Mouse (Mus musculus): ENCODE measurements around the gene Gm28230. TPM values are rescaled to one million over a fixed set of nuclear protein-coding genes. Genes with fewer than 3 reads are reported as not detected.
A peak's percentile ranks its signal among the peaks of the same experiment; 100 is the strongest.

The Gm28230 gene
- total and polyA plus RNA-seq, 2 experiments from 2014 or later: not detected

DNA sequence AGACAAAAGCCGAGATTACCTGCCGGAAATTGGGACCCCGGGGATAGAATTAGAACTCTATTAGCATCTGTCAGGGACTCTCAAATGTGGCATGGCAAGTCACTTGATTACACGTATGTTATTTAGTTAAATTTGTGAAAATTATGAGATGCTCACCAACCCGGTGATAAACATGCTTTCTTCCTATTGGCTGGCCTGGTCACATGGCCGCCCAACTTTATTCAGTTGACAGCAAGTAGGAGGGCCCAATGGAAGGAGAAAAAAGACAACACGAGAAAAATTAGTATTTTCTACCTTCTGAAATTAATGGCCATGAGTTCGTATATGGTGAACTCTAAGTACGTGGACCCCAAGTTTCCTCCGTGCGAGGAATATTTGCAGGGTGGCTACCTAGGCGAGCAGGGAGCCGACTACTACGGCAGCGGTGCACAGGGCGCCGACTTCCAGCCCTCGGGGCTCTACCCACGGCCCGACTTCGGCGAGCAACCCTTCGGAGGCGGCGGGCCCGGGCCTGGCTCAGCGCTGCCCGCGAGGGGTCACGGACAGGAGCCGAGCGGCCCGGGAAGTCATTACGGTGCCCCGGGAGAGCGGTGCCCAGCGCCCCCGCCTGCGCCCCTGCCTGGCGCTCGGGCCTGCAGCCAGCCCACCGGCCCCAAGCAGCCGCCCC is 578 bp downstream of the Gm28230 start:
- ATAC-seq (ENCODE audit: low FRiP score) (no peak), DNase-seq (ENCODE audit: low spot score) (peak; percentile 57)
- Histone ChIP-seq H3K9ac (replicated peaks; ENCODE audit: low read length, poor library complexity, severe bottlenecking) (no peak overlapping the region), H3K4me2 (ENCODE audit: low read depth, low read length, poor library complexity, severe bottlenecking) (no peak overlapping the region), H3K27ac (ENCODE audit: low read depth, low read length) (no peak overlapping the region), H3K27me3 (ENCODE audit: insufficient read depth, low read length) (peaks cover 94% of the 10 kb centered on the region), H3K4me3 (ENCODE audit: low read depth, low read length) (no peak overlapping the region), H3K9me3 (ENCODE audit: low read length) (no peaks in the 10 kb centered on the region), H3K36me3 (ENCODE audit: insufficient read depth, low read length) (no peaks in the 10 kb centered on the region), H3K4me1 (ENCODE audit: insufficient read depth, low read length) (no peaks in the 10 kb centered on the region)
- no peak for TF ChIP-seq CTCF (IDR thresholded peaks at IDR 0.05)
- under 1% methylated on average over 42 of the region's 43 CpGs for WGBS

DNA sequence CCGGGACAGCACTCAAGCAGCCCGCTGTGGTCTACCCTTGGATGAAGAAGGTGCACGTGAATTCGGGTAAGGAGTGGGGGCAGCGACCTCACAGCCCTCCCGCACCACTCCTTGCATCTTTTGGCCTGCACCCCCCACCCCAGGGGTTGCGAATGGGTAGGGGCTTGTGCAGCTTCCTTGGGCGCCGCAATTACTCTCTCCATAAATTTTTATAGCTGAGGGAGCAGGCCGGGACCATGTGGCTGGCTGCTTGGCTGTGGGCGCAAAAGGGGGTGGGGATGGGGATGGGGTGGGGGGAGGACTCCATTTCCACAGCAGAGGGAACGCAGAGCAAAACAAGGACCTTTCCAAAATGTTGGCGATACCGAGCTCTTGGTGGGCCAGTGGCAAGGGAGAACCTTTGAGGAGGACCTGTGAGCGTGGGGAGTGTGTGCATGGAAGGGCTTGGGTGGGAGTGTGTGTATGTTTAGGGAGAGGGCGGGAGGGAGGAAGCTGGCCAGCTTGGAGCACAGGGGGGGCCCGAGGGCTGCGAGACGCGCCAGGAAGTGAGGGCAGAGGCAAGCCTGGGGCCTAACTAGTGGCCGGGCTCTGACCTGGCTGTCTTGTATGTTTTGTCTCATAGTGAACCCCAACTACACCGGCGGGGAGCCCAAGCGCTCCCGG is 1.2 kb downstream of the Gm28230 start:
- Histone ChIP-seq H3K27ac (ENCODE audit: low read depth, low read length) (no peak overlapping the region), H3K36me3 (ENCODE audit: insufficient read depth, low read length) (no peaks in the 10 kb centered on the region), H3K4me2 (ENCODE audit: low read depth, low read length, poor library complexity, severe bottlenecking) (no peak overlapping the region), H3K9me3 (ENCODE audit: low read length) (no peaks in the 10 kb centered on the region), H3K4me1 (ENCODE audit: insufficient read depth, low read length) (no peaks in the 10 kb centered on the region), H3K27me3 (ENCODE audit: insufficient read depth, low read length) (peaks cover 94% of the 10 kb centered on the region), H3K9ac (replicated peaks; ENCODE audit: low read length, poor library complexity, severe bottlenecking) (no peak overlapping the region), H3K4me3 (ENCODE audit: low read depth, low read length) (no peak overlapping the region)
- WGBS: 4% methylated on average over 25 of the region's 25 CpGs
- no peak for TF ChIP-seq CTCF (IDR thresholded peaks at IDR 0.05)
- DNase-seq (ENCODE audit: low spot score) (no peak), ATAC-seq (ENCODE audit: low FRiP score) (no peak)

DNA sequence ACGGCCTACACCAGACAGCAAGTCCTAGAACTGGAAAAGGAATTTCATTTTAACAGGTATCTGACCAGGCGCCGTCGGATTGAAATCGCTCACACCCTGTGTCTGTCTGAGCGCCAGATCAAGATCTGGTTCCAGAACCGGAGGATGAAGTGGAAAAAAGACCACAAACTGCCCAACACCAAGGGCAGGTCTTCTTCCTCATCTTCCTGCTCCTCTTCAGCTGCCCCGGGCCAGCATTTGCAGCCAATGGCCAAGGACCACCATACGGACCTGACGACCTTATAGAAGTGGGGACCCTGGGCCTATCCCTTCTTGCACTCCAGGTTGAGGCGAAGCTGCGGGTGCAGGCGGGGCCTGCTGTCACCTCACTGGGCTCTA is 1.8 kb downstream of the Gm28230 start:
- no peak overlapping the region for H3K9ac ChIP-seq (replicated peaks; ENCODE audit: low read length, poor library complexity, severe bottlenecking)
- no peak for TF ChIP-seq CTCF (IDR thresholded peaks at IDR 0.05)

DNA sequence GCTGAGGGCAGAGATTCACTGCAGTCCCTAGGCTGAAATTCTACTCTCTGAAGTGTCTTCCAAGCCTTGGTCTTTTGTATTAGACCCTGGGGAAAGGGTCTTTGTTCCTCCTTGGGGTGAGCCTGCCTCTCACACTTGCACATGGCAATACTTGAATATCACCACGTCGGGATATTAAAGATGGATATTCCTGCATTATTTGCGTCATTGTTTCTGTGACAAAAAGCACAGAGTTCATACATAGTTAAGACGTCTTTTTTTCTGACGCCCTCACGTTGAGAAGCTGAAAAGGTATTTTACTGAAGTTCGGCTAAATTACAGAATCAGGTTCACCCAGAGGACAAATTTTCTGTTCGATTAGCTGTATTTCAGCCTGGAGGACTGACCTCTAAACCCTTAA is 3.8 kb downstream of the Gm28230 start:
- H3K36me3 ChIP-seq (ENCODE audit: insufficient read depth, low read length): no peaks in the 10 kb centered on the region
- H3K9me3 ChIP-seq (ENCODE audit: low read length): no peaks in the 10 kb centered on the region
- DNase-seq (ENCODE audit: low spot score) (no peak), ATAC-seq (ENCODE audit: low FRiP score) (no peak)
- H3K4me3 ChIP-seq (ENCODE audit: low read depth, low read length): no peak overlapping the region
- TF ChIP-seq CTCF (IDR thresholded peaks at IDR 0.05): no peak
- H3K27ac ChIP-seq (ENCODE audit: low read depth, low read length): no peak overlapping the region
- H3K27me3 ChIP-seq (ENCODE audit: insufficient read depth, low read length): peaks cover 95% of the 10 kb centered on the region
- no peaks in the 10 kb centered on the region for H3K4me1 ChIP-seq (ENCODE audit: insufficient read depth, low read length)
- no peak overlapping the region for H3K9ac ChIP-seq (replicated peaks; ENCODE audit: low read length, poor library complexity, severe bottlenecking)
- 5% methylated on average over 8 of the region's 8 CpGs for WGBS
- H3K4me2 ChIP-seq (ENCODE audit: low read depth, low read length, poor library complexity, severe bottlenecking): no peak overlapping the region

More for the DNA sequence above, 1.8 kb downstream of the Gm28230 start:
- H3K9me3 ChIP-seq (ENCODE audit: low read length): no peaks in the 10 kb centered on the region
- no peak overlapping the region for H3K27ac ChIP-seq (ENCODE audit: low read depth, low read length)
- no peaks in the 10 kb centered on the region for H3K4me1 ChIP-seq (ENCODE audit: insufficient read depth, low read length)
- no peak overlapping the region for H3K4me2 ChIP-seq (ENCODE audit: low read depth, low read length, poor library complexity, severe bottlenecking)
- ATAC-seq (ENCODE audit: low FRiP score) (no peak), DNase-seq (ENCODE audit: low spot score) (no peak)
- H3K36me3 ChIP-seq (ENCODE audit: insufficient read depth, low read length): no peaks in the 10 kb centered on the region
- 7% methylated on average over 13 of the region's 13 CpGs for WGBS
- H3K27me3 ChIP-seq (ENCODE audit: insufficient read depth, low read length): peaks cover 94% of the 10 kb centered on the region
- no peak overlapping the region for H3K4me3 ChIP-seq (ENCODE audit: low read depth, low read length)

DNA sequence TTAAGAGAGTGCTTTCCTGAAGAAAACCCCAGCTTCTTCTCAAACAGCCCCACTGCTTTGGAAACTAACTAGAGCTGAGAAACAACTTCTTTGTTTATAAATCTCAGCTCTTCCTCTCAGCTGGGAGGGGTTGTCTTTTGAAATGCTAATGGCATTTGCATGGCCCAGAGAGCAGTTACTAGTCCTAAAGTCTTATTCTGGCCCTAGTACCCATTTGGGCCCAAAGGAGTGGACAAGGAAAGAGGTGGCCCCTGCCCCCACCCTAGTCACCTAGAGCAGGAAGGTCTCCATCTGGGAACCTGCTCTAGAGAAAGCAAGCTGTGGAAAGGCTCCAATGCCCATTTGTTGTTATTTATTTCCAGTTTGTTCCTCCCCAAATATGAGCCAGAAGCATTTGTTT is 4.5 kb downstream of the Gm28230 start:
- no peak overlapping the region for H3K9ac ChIP-seq (replicated peaks; ENCODE audit: low read length, poor library complexity, severe bottlenecking)

DNA sequence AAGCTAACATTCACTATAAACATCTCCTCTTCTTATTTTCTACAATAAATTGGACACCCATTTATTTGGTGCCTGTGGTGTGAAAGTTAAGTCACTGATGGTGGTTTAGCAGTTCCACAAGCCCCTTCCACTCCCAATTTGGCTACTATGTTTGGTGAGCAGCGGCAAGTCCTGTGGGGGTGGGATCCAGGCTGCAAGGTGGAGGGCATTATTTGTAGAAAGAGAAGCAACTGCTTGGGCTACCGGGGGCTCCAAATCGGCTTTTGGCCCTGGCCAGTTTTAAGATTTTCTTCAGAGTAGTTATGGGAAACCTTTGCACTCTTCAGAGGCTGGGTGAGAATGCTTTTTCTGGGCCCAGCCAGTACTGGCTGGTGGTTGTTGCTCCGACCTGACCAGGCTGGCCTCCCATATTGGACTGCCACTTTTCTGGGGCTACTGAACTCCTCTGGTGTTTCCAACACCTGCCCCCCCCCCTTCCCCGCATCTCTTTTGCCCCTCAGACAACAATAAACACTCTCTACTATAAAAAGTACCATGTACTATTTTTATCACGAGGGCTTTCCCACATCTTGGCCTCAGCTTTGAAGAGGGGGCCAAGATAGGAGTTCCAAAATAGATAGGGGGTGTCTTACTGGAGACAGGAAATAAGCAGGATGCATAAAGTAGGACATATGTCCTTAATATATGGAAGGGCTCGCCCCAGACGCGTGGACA is 5.4 kb downstream of the Gm28230 start:
- ATAC-seq (ENCODE audit: low FRiP score): no peak
- Histone ChIP-seq H3K9me3 (ENCODE audit: low read length) (no peaks in the 10 kb centered on the region), H3K36me3 (ENCODE audit: insufficient read depth, low read length) (no peaks in the 10 kb centered on the region), H3K27me3 (ENCODE audit: insufficient read depth, low read length) (peaks cover 94% of the 10 kb centered on the region), H3K4me1 (ENCODE audit: insufficient read depth, low read length) (no peaks in the 10 kb centered on the region), H3K4me2 (ENCODE audit: low read depth, low read length, poor library complexity, severe bottlenecking) (no peak overlapping the region), H3K4me3 (ENCODE audit: low read depth, low read length) (no peak overlapping the region), H3K9ac (replicated peaks; ENCODE audit: low read length, poor library complexity, severe bottlenecking) (no peak overlapping the region), H3K27ac (ENCODE audit: low read depth, low read length) (no peak overlapping the region)
- TF ChIP-seq CTCF (IDR thresholded peaks at IDR 0.05): no peak
- DNase-seq (ENCODE audit: low spot score): no peak
- 5% methylated on average over 9 of the region's 9 CpGs for WGBS

More for the DNA sequence above, 4.5 kb downstream of the Gm28230 start:
- Histone ChIP-seq H3K4me2 (ENCODE audit: low read depth, low read length, poor library complexity, severe bottlenecking) (no peak overlapping the region), H3K36me3 (ENCODE audit: insufficient read depth, low read length) (no peaks in the 10 kb centered on the region), H3K27ac (ENCODE audit: low read depth, low read length) (no peak overlapping the region), H3K4me1 (ENCODE audit: insufficient read depth, low read length) (no peaks in the 10 kb centered on the region), H3K4me3 (ENCODE audit: low read depth, low read length) (no peak overlapping the region), H3K27me3 (ENCODE audit: insufficient read depth, low read length) (peaks cover 95% of the 10 kb centered on the region), H3K9me3 (ENCODE audit: low read length) (no peaks in the 10 kb centered on the region)
- no peak for ATAC-seq (ENCODE audit: low FRiP score)
- TF ChIP-seq CTCF (IDR thresholded peaks at IDR 0.05): no peak
- no peak for DNase-seq (ENCODE audit: low spot score)
